Mouse (Mus musculus) CH12.LX (cell line): ENCODE results near the gene Ramp2. TPM values are rescaled to one million over a fixed set of nuclear protein-coding genes. Genes with fewer than 3 reads are reported as not detected.

Experiments used
- DNase-seq: peaks from one replicate; pipeline ENCODE4 v3.0.0-alpha.2; 2013; ENCODE audit errors: extremely low read depth
- H3K27ac ChIP-seq: 2 replicates; pipeline ENCODE4 v1.5.1; 2012; ENCODE audit warnings: low read depth, mild to moderate bottlenecking, control low read depth, moderate library complexity; ENCODE audit not compliant: insufficient read depth
- H3K27me3 ChIP-seq: replicated peaks from 2 replicates; pipeline ENCODE3; 2012; ENCODE audit warnings: inconsistent platforms
- H3K36me3 ChIP-seq, 2 experiments: replicated peaks in 1 of 2; 2 replicates each; pipeline versions ENCODE3 to v1.6.1; 2012; ENCODE audit warnings: inconsistent platforms in 1 of 2, low read length in 1 of 2, mild to moderate bottlenecking in 1 of 2, mixed read lengths in 1 of 2, moderate library complexity in 1 of 2; ENCODE audit not compliant: control insufficient read depth in 1 of 2, insufficient read depth in 1 of 2
- H3K4me1 ChIP-seq, 2 experiments: 2 replicates each; pipeline ENCODE4 v1.6.1; 2012; ENCODE audit warnings: inconsistent platforms in 1 of 2, moderate library complexity in 1 of 2; ENCODE audit not compliant: insufficient read depth in 2 of 2, control insufficient read depth in 1 of 2
- H3K4me2 ChIP-seq: 2 replicates; pipeline ENCODE4 v1.6.1; 2012; ENCODE audit warnings: low read depth, mild to moderate bottlenecking, control low read depth; ENCODE audit not compliant: poor library complexity, insufficient read depth, severe bottlenecking
- H3K4me3 ChIP-seq, 3 experiments: fragments of 150-350 bp in 1 of 3; sonication (generic) in 1 of 3; replicated peaks in 1 of 3; 2 replicates each; pipeline versions ENCODE3 to v1.5.1; 2011 to 2012; ENCODE audit warnings: low read depth in 2 of 3, low read length in 2 of 3, mild to moderate bottlenecking in 2 of 3, moderate library complexity in 2 of 3, control low read depth in 1 of 3, improper control_type of control experiment in 1 of 3, inconsistent platforms in 1 of 3, mixed read lengths in 1 of 3; ENCODE audit not compliant: poor library complexity in 1 of 3
- H3K79me2 ChIP-seq: replicated peaks from 2 replicates; pipeline ENCODE4 v1.6.1; 2012; ENCODE audit warnings: mild to moderate bottlenecking, moderate library complexity; ENCODE audit not compliant: control insufficient read depth, poor library complexity, insufficient read depth, severe bottlenecking; ENCODE audit errors: extremely low read depth
- H3K9ac ChIP-seq: 2 replicates; pipeline ENCODE4 v1.6.1; 2012; ENCODE audit warnings: low read depth, mild to moderate bottlenecking, control low read depth, moderate library complexity; ENCODE audit not compliant: insufficient read depth
- H3K9me3 ChIP-seq: replicated peaks from 2 replicates; pipeline ENCODE3; 2012; ENCODE audit warnings: low read length, inconsistent platforms, mixed read lengths
- CTCF ChIP-seq, 2 experiments: IDR thresholded peaks in 1 of 2; conservative IDR thresholded peaks in 1 of 2; 2 replicates each; pipeline ENCODE4 v1.5.1; 2011 to 2012; ENCODE audit warnings: low read depth in 2 of 2, low read length in 2 of 2, improper control_type of control experiment in 1 of 2, inconsistent platforms in 1 of 2, mild to moderate bottlenecking in 1 of 2, moderate library complexity in 1 of 2
- E2F4 ChIP-seq: IDR thresholded peaks from 2 replicates; pipeline ENCODE4 v1.6.1; 2011; ENCODE audit warnings: low read depth, low read length, improper control_type of control experiment; ENCODE audit not compliant: insufficient replicate concordance
- ELF1 ChIP-seq: IDR thresholded peaks from 2 replicates; pipeline ENCODE4 v1.6.1; 2014; ENCODE audit warnings: low read depth, mild to moderate bottlenecking, inconsistent platforms, low read length, improper control_type of control experiment
- EP300 ChIP-seq: IDR thresholded peaks from 2 replicates; pipeline ENCODE4 v1.6.1; 2011; ENCODE audit warnings: low read length, improper control_type of control experiment
- HCFC1 ChIP-seq: IDR thresholded peaks from 2 replicates; pipeline ENCODE4 v1.6.1; 2012; ENCODE audit warnings: low read depth, mild to moderate bottlenecking, inconsistent platforms, low read length, improper control_type of control experiment
- MXI1 ChIP-seq: IDR thresholded peaks from 2 replicates; pipeline ENCODE4 v1.6.1; 2011; ENCODE audit warnings: mild to moderate bottlenecking, low read depth, low read length, improper control_type of control experiment
- POLR2A ChIP-seq: IDR thresholded peaks from 2 replicates; pipeline ENCODE4 v1.6.1; 2011; ENCODE audit warnings: low read depth, mild to moderate bottlenecking, improper control_type of control experiment, low read length
- RCOR1 ChIP-seq: conservative IDR thresholded peaks from 2 replicates; pipeline ENCODE4 v1.6.1; 2012; ENCODE audit warnings: low read depth, mild to moderate bottlenecking, inconsistent platforms, low read length, improper control_type of control experiment
- TBP ChIP-seq: conservative IDR thresholded peaks from 2 replicates; pipeline ENCODE4 v1.6.1; 2011; ENCODE audit warnings: low read depth, low read length, improper control_type of control experiment
- TCF12 ChIP-seq: IDR thresholded peaks from 2 replicates; pipeline ENCODE4 v1.6.1; 2014; ENCODE audit warnings: low read depth, mild to moderate bottlenecking, inconsistent platforms, low read length, improper control_type of control experiment
- UBTF ChIP-seq: IDR thresholded peaks from 2 replicates; pipeline ENCODE4 v1.6.1; 2012; ENCODE audit warnings: low read depth, mild to moderate bottlenecking, inconsistent platforms, low read length, improper control_type of control experiment, moderate library complexity
- USF2 ChIP-seq: conservative IDR thresholded peaks from 2 replicates; pipeline ENCODE4 v1.6.1; 2011; ENCODE audit warnings: low read depth, low read length, improper control_type of control experiment
- ZC3H11A ChIP-seq: IDR thresholded peaks from 2 replicates; pipeline ENCODE4 v1.6.1; 2012; ENCODE audit warnings: low read depth, mild to moderate bottlenecking, inconsistent platforms, low read length, improper control_type of control experiment
- ZKSCAN1 ChIP-seq: IDR thresholded peaks from 2 replicates; pipeline ENCODE4 v1.6.1; 2012; ENCODE audit warnings: low read depth, inconsistent platforms, low read length, improper control_type of control experiment, borderline replicate concordance
- ZMIZ1 ChIP-seq: IDR thresholded peaks from 2 replicates; pipeline ENCODE4 v1.6.1; 2012; ENCODE audit warnings: low read depth, mild to moderate bottlenecking, inconsistent platforms, low read length, improper control_type of control experiment
- dilution Hi-C: fragments of 300-500 bp; cut with MboI; formaldehyde crosslinking; loops from 2 replicates; pipeline ENCODE4 v1.14.3; 2020; ENCODE audit warnings: low sequenced_read_pairs; ENCODE audit not compliant: extremely low pct_unique_long_range_greater_than_20kb, extremely low pct_ligation_motif_present
- in situ Hi-C: fragments of 300-500 bp; cut with MboI; formaldehyde crosslinking; loops from 3 replicates; pipeline ENCODE4 v1.14.3; 2019; ENCODE audit warnings: low sequenced_read_pairs, low pct_ligation_motif_present, low pct_unique_long_range_greater_than_20kb, mixed read lengths
- polyA plus RNA-seq: library from polyadenylated mRNA; unstranded; fragments of >175 nt; gene quantifications from 2 replicates; pipeline ENCODE4 v1.2.1, GENCODE M21; 2012; ENCODE audit warnings: low read depth; ENCODE audit not compliant: insufficient read length
- total RNA-seq, 2 experiments: library from RNA; depleted of rRNA; stranded (reverse); fragments of 300-350 nt in 1 of 2; fragments of >200 nt in 1 of 2; gene quantifications; 2 replicates each; pipeline ENCODE4 v1.2.3; 2012 to 2014

Gene Ramp2
- total and polyA plus RNA-seq, 3 experiments: 0.26 to 1.3 (median 0.33) TPM

- H3K36me3 ChIP-seq: peaks cover 22 to 58% of the 10 kb centered on the region in 2 experiments
Observed at GRCm38 (mm10) chr11:101218436-101219055, 27.3 kb upstream of the Ramp2 start.

DNA sequence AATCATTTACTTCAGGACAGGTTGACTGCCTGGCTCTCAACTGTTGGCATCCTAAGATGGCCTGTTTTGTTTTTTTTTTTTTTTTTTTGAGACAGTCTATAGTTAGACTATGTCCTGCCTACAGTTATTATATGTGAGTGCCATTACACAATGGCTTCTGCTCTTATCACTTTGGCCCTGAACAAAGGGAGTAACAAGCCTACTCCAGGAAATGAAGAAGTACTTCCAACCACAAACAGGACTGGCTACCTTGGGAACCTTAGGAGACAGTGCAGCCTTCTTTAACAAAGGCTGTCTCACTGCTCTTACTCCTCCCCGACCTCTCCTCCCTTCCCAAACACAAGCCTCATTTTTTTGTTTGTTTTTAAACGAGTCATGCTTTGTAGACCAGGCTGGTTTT is 25.0 kb upstream of the Ramp2 start:
- peaks cover 6 to 34% of the 10 kb centered on the region in 2 experiments for H3K4me1 ChIP-seq
- dilution Hi-C loops (no loop called here), in situ Hi-C loops (no loop called here)
- DNase-seq: no peak
- TF ChIP-seq UBTF (no peak), POLR2A (no peak), TCF12 (no peak), HCFC1 (no peak), TBP (no peak), RCOR1 (no peak), ZMIZ1 (no peak), ZKSCAN1 (no peak), USF2 (no peak), CTCF (conservative IDR thresholded peaks at IDR 0.05 in 1 of 2, IDR thresholded peaks at IDR 0.05 in 1 of 2; ENCODE audit: low read depth in 2 of 2, low read length in 2 of 2) (no peak), EP300 (no peak)
- no peak overlapping the region for H3K4me2 ChIP-seq
- no peak overlapping the region for H3K4me3 ChIP-seq
- no peaks in the 10 kb centered on the region for H3K9me3 ChIP-seq
- peaks cover 7 to 36% of the 10 kb centered on the region in 2 experiments for H3K36me3 ChIP-seq
- no peak overlapping the region for H3K9ac ChIP-seq
- no peaks in the 10 kb centered on the region for H3K27me3 ChIP-seq
- H3K27ac ChIP-seq: no peak overlapping the region
- H3K79me2 ChIP-seq: peaks cover 15% of the 10 kb centered on the region

More at GRCm38 (mm10) chr11:101218436-101219055, 27.3 kb upstream of the Ramp2 start:
- no peaks in the 10 kb centered on the region for H3K9me3 ChIP-seq
- H3K4me3 ChIP-seq: no peak overlapping the region
- H3K4me2 ChIP-seq: no peak overlapping the region
- dilution Hi-C loops (no loop called here), in situ Hi-C loops (loop anchor here (5.0 to 10.0 kb wide), 2 partner anchors 34 to 76 kb away; partner anchors contain the start of gene Vps25)
- no peaks in the 10 kb centered on the region for H3K27me3 ChIP-seq
- TF ChIP-seq ZC3H11A (no peak), ELF1 (no peak), E2F4 (no peak), MXI1 (no peak), TBP (no peak), UBTF (no peak)
- H3K27ac ChIP-seq: no peak overlapping the region
- peaks cover 9% of the 10 kb centered on the region for H3K79me2 ChIP-seq
- DNase-seq: no peak
- H3K9ac ChIP-seq: no peak overlapping the region
- peaks cover 2 to 21% of the 10 kb centered on the region in 2 experiments; a peak in 3 of 4 replicates for H3K4me1 ChIP-seq
